2 mouse cellular contexts compared by ENCODE assay signal in the genomic region with DNA sequence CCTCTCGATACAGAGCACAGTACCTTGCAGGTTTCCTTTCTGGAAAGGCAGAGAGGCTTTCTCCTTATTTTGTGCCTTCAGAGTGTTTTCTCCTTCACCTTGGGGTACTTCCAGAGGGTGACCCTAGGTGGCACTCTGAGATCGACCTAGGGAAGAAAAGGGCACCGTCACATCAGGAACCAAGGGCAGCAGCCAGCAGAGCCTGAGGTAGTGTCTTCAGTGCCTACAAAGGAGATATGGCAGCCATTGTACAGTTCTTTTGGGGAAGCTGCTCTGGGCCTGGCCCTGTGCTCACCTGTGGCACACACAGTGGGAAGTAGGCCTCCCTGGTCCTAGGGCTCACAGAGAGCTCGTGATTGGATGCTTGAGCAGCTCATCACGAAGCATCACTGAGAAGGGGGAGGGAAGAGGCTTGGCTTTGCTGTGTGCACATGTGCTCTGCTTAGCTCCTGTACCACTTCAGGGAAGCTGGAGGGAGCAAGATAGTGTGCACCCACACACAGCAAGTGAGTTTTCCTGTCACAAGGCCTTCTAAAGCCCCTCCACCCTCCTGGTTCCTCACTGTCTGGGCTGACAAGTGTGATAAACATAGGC.
TF ChIP-seq lines count a peak whose summit lies in the region.

No protein-coding gene starts in this region.

TF ChIP-seq in CH12.LX, 34 proteins besides CTCF, POLR2A, EP300 and RAD21:
- TF ChIP-seq SMC3 (IDR thresholded peaks at IDR 0.05; ENCODE audit: low read depth, low read length): no peak
- TF ChIP-seq MAX (IDR thresholded peaks at IDR 0.05; ENCODE audit: low read length): no peak
- no peak for TF ChIP-seq TCF12 (IDR thresholded peaks at IDR 0.05; ENCODE audit: low read depth, low read length)
- TF ChIP-seq NRF1 (IDR thresholded peaks at IDR 0.05; ENCODE audit: low read depth, low read length): no peak
- TF ChIP-seq CHD1 (IDR thresholded peaks at IDR 0.05; ENCODE audit: low read depth, low read length): no peak
- TF ChIP-seq POLR2AphosphoS2 (IDR thresholded peaks at IDR 0.05; ENCODE audit: low read depth, low read length): no peak
- no peak for TF ChIP-seq MAZ (IDR thresholded peaks at IDR 0.05; ENCODE audit: low read depth, low read length)
- no peak for TF ChIP-seq PAX5 (IDR thresholded peaks at IDR 0.05; ENCODE audit: low read length)
- no peak for TF ChIP-seq MYC (IDR thresholded peaks at IDR 0.05; ENCODE audit: low read depth, low read length)
- no peak for TF ChIP-seq TBP (conservative IDR thresholded peaks at IDR 0.05; ENCODE audit: low read depth, low read length)
- no peak for TF ChIP-seq NELFE (IDR thresholded peaks at IDR 0.05; ENCODE audit: low read depth, low read length)
- no peak for TF ChIP-seq ZMIZ1 (IDR thresholded peaks at IDR 0.05; ENCODE audit: low read depth, low read length)
- no peak for TF ChIP-seq MAFK (IDR thresholded peaks at IDR 0.05; ENCODE audit: insufficient replicate concordance, low read length)
- TF ChIP-seq USF1 (IDR thresholded peaks at IDR 0.05; ENCODE audit: low read depth, low read length): no peak
- no peak for TF ChIP-seq RCOR1 (conservative IDR thresholded peaks at IDR 0.05; ENCODE audit: low read depth, low read length)
- no peak for TF ChIP-seq HCFC1 (IDR thresholded peaks at IDR 0.05; ENCODE audit: low read depth, low read length)

TF ChIP-seq in MEL, 35 proteins besides CTCF, POLR2A, EP300 and RAD21:
- TF ChIP-seq MYB (IDR thresholded peaks at IDR 0.05; ENCODE audit: low read depth, low read length) (no peak), RCOR1 (IDR thresholded peaks at IDR 0.05; ENCODE audit: low read depth, low read length) (no peak), POLR2AphosphoS5 (IDR thresholded peaks at IDR 0.05; ENCODE audit: borderline replicate concordance, low read depth, low read length) (no peak), ZNF384 (IDR thresholded peaks at IDR 0.05; ENCODE audit: low read depth, low read length) (no peak), E2F4 (IDR thresholded peaks at IDR 0.05; ENCODE audit: borderline replicate concordance, low read depth, low read length) (no peak), MAFK (IDR thresholded peaks at IDR 0.05; ENCODE audit: borderline replicate concordance, low read depth, low read length) (no peak), SMC3 (IDR thresholded peaks at IDR 0.05; ENCODE audit: low read depth, low read length) (no peak), USF1 (IDR thresholded peaks at IDR 0.05; ENCODE audit: low read depth, low read length) (no peak), NELFE (IDR thresholded peaks at IDR 0.05; ENCODE audit: low read depth, low read length) (no peak), NRF1 (IDR thresholded peaks at IDR 0.05; ENCODE audit: insufficient read depth, low read depth, low read length, poor library complexity, severe bottlenecking) (no peak), GABPA (IDR thresholded peaks at IDR 0.05; ENCODE audit: low read depth, low read length) (no peak), BHLHE40 (IDR thresholded peaks at IDR 0.05; ENCODE audit: borderline replicate concordance, low read depth, low read length) (no peak), ZMIZ1 (IDR thresholded peaks at IDR 0.05; ENCODE audit: low read depth, low read length) (no peak), KAT2A (conservative IDR thresholded peaks at IDR 0.05; ENCODE audit: low read depth, low read length) (no peak), CHD2 (IDR thresholded peaks at IDR 0.05; ENCODE audit: low read length) (no peak), ZKSCAN1 (IDR thresholded peaks at IDR 0.05; ENCODE audit: low read depth, low read length) (no peak)
